Mouse (Mus musculus): ENCODE results near the gene Slc51a. TPM values are rescaled to one million over a fixed set of nuclear protein-coding genes. Genes with fewer than 3 reads are reported as not detected.

Gene Slc51a
- polyA plus RNA-seq, 1 experiment from 2014 or later, result 3.1 TPM

GRCm38 (mm10) chr16:32457589-32458386 lies 29.9 kb downstream of the Slc51a start:
- no peak overlapping the region for H3K4me2 ChIP-seq (replicated peaks; ENCODE audit: low read depth)
- no peak overlapping the region for H3K27ac ChIP-seq (replicated peaks)
- 63% methylated on average over 10 of the region's 10 CpGs for WGBS
- no peaks in the 10 kb centered on the region for H3K4me1 ChIP-seq (replicated peaks; ENCODE audit: control insufficient read depth, insufficient read depth)
- H3K4me3 ChIP-seq (ENCODE audit: low read depth, low read length), result no peak overlapping the region
- no peak for TF ChIP-seq EP300 (optimal IDR thresholded peaks at IDR 0.05)
- peak; percentile 74 for TF ChIP-seq CTCF (IDR thresholded peaks at IDR 0.05; ENCODE audit: low read depth)
- H3K27me3 ChIP-seq (ENCODE audit: control insufficient read depth, insufficient read depth, low read length), result no peaks in the 10 kb centered on the region
- peak; percentile 46 for DNase-seq (ENCODE audit: low spot score)
- peaks cover 9% of the 10 kb centered on the region for H3K36me3 ChIP-seq (ENCODE audit: control insufficient read depth, insufficient read depth, low read length)
- ATAC-seq (ENCODE audit: low FRiP score, low TSS enrichment), result no peak
- no peak overlapping the region for H3K9ac ChIP-seq (ENCODE audit: low read length)
- H3K9me3 ChIP-seq (ENCODE audit: control insufficient read depth, low read length), result no peaks in the 10 kb centered on the region

GRCm38 (mm10) chr16:32456761-32457160 lies 30.9 kb downstream of the Slc51a start:
- TF ChIP-seq CTCF (IDR thresholded peaks at IDR 0.05; ENCODE audit: low read depth), result no peak
- no peak for TF ChIP-seq EP300 (optimal IDR thresholded peaks at IDR 0.05)
- DNase-seq (ENCODE audit: low spot score), result no peak
- Histone ChIP-seq H3K4me2 (replicated peaks; ENCODE audit: low read depth) (no peak overlapping the region), H3K9ac (ENCODE audit: low read length) (no peak overlapping the region), H3K9me3 (ENCODE audit: control insufficient read depth, low read length) (no peaks in the 10 kb centered on the region), H3K27ac (replicated peaks) (no peak overlapping the region), H3K27me3 (ENCODE audit: control insufficient read depth, insufficient read depth, low read length) (no peaks in the 10 kb centered on the region), H3K4me3 (ENCODE audit: low read depth, low read length) (no peak overlapping the region), H3K4me1 (replicated peaks; ENCODE audit: control insufficient read depth, insufficient read depth) (no peaks in the 10 kb centered on the region), H3K36me3 (ENCODE audit: control insufficient read depth, insufficient read depth, low read length) (peaks cover 9% of the 10 kb centered on the region)
- ATAC-seq (ENCODE audit: low FRiP score, low TSS enrichment), result peak; percentile 29; the same call in 1 of the 2 replicates
- 73% methylated on average over 1 of the region's 1 CpGs for WGBS

- H3K9ac ChIP-seq (ENCODE audit: low read length), result no peak overlapping the region
- H3K27ac ChIP-seq (replicated peaks), result no peak overlapping the region
- peaks cover 9% of the 10 kb centered on the region for H3K36me3 ChIP-seq (ENCODE audit: control insufficient read depth, insufficient read depth, low read length)
- H3K4me1 ChIP-seq (replicated peaks; ENCODE audit: control insufficient read depth, insufficient read depth), result no peaks in the 10 kb centered on the region
- no peak overlapping the region for H3K4me3 ChIP-seq (ENCODE audit: low read depth, low read length)
- no peaks in the 10 kb centered on the region for H3K27me3 ChIP-seq (ENCODE audit: control insufficient read depth, insufficient read depth, low read length)
- TF ChIP-seq CTCF (IDR thresholded peaks at IDR 0.05; ENCODE audit: low read depth) (no peak), EP300 (optimal IDR thresholded peaks at IDR 0.05) (no peak)
- no peaks in the 10 kb centered on the region for H3K9me3 ChIP-seq (ENCODE audit: control insufficient read depth, low read length)
- DNase-seq (ENCODE audit: low spot score) (peak; percentile 39), ATAC-seq (ENCODE audit: low FRiP score, low TSS enrichment) (peak; percentile 71)
- no peak overlapping the region for H3K4me2 ChIP-seq (replicated peaks; ENCODE audit: low read depth)
These were observed 31.6 kb downstream of the Slc51a start for GRCm38 (mm10) chr16:32456086-32456485.

- H3K9me3 ChIP-seq (ENCODE audit: control insufficient read depth, low read length), result no peaks in the 10 kb centered on the region
- WGBS, result 89% methylated on average over 5 of the region's 5 CpGs
- DNase-seq (ENCODE audit: low spot score) (no peak), ATAC-seq (ENCODE audit: low FRiP score, low TSS enrichment) (no peak)
- H3K4me1 ChIP-seq (replicated peaks; ENCODE audit: control insufficient read depth, insufficient read depth), result no peaks in the 10 kb centered on the region
- TF ChIP-seq CTCF (IDR thresholded peaks at IDR 0.05; ENCODE audit: low read depth) (no peak), EP300 (optimal IDR thresholded peaks at IDR 0.05) (no peak)
- H3K4me2 ChIP-seq (replicated peaks; ENCODE audit: low read depth), result no peak overlapping the region
- peaks cover 9% of the 10 kb centered on the region for H3K36me3 ChIP-seq (ENCODE audit: control insufficient read depth, insufficient read depth, low read length)
- H3K4me3 ChIP-seq (ENCODE audit: low read depth, low read length), result no peak overlapping the region
- H3K9ac ChIP-seq (ENCODE audit: low read length), result no peak overlapping the region
- H3K27ac ChIP-seq (replicated peaks), result no peak overlapping the region
- no peaks in the 10 kb centered on the region for H3K27me3 ChIP-seq (ENCODE audit: control insufficient read depth, insufficient read depth, low read length)
These were observed 33.0 kb downstream of the Slc51a start for GRCm38 (mm10) chr16:32454646-32455045.

GRCm38 (mm10) chr16:32453102-32453501 lies 34.6 kb downstream of the Slc51a start:
- no peak for TF ChIP-seq EP300 (optimal IDR thresholded peaks at IDR 0.05)
- Histone ChIP-seq H3K27ac (replicated peaks) (no peak overlapping the region), H3K9ac (ENCODE audit: low read length) (no peak overlapping the region), H3K4me1 (replicated peaks; ENCODE audit: control insufficient read depth, insufficient read depth) (no peaks in the 10 kb centered on the region), H3K27me3 (ENCODE audit: control insufficient read depth, insufficient read depth, low read length) (no peaks in the 10 kb centered on the region), H3K9me3 (ENCODE audit: control insufficient read depth, low read length) (no peaks in the 10 kb centered on the region), H3K4me2 (replicated peaks; ENCODE audit: low read depth) (no peak overlapping the region), H3K4me3 (ENCODE audit: low read depth, low read length) (no peak overlapping the region), H3K36me3 (ENCODE audit: control insufficient read depth, insufficient read depth, low read length) (peaks cover 9% of the 10 kb centered on the region)
- no peak for DNase-seq (ENCODE audit: low spot score)
- WGBS, result 88% methylated on average over 8 of the region's 8 CpGs
- no peak for ATAC-seq (ENCODE audit: low FRiP score, low TSS enrichment)

GRCm38 (mm10) chr16:32450133-32450532 lies 37.5 kb downstream of the Slc51a start:
- Histone ChIP-seq H3K4me3 (ENCODE audit: low read depth, low read length) (no peak overlapping the region), H3K27ac (replicated peaks) (peak overlapping the region; percentile 77), H3K36me3 (ENCODE audit: control insufficient read depth, insufficient read depth, low read length) (peaks cover 7% of the 10 kb centered on the region), H3K4me2 (replicated peaks; ENCODE audit: low read depth) (no peak overlapping the region), H3K27me3 (ENCODE audit: control insufficient read depth, insufficient read depth, low read length) (no peaks in the 10 kb centered on the region), H3K4me1 (replicated peaks; ENCODE audit: control insufficient read depth, insufficient read depth) (no peaks in the 10 kb centered on the region), H3K9ac (ENCODE audit: low read length) (no peak overlapping the region), H3K9me3 (ENCODE audit: control insufficient read depth, low read length) (no peaks in the 10 kb centered on the region)
- 94% methylated on average over 2 of the region's 2 CpGs for whole genome bisulfite sequencing
- DNase-seq (ENCODE audit: low spot score), result no peak
- TF ChIP-seq CTCF (IDR thresholded peaks at IDR 0.05; ENCODE audit: low read depth) (no peak), EP300 (optimal IDR thresholded peaks at IDR 0.05) (no peak)
- no peak for ATAC-seq (ENCODE audit: low FRiP score, low TSS enrichment)
